Mouse (Mus musculus): ENCODE data around the gene Kcng1.

- no peak for TF ChIP-seq ETS1 (IDR thresholded peaks at IDR 0.05; ENCODE audit: low read depth, low read length)
- no peak for TF ChIP-seq EP300 (IDR thresholded peaks at IDR 0.05; ENCODE audit: low read depth in 1 of 2, low read length in 2 of 2)
- no peak for TF ChIP-seq TBP (IDR thresholded peaks at IDR 0.05; ENCODE audit: low read depth, low read length)
- TF ChIP-seq MYB (IDR thresholded peaks at IDR 0.05; ENCODE audit: low read depth, low read length): no peak
Measured at GRCm38 (mm10) chr2:168321716-168322374, 40.3 kb upstream of the Kcng1 start.
